Mouse (Mus musculus) intestine, postnatal 0 days (tissue): ENCODE results near the gene Slc24a3. TPM values are rescaled to one million over a fixed set of nuclear protein-coding genes. Genes with fewer than 3 reads are reported as not detected.

ENCODE experiments used
- ATAC-seq: fragments of 200-750 bp; cut with Nextera tagmentation; 2 replicates; pipeline ENCODE4 v1.8.0; 2017; ENCODE audit warnings: mild to moderate bottlenecking, moderate TSS enrichment, moderate library complexity
- H3K27ac ChIP-seq: fragments of 300-500 bp; sonication (generic); 2 replicates; pipeline ENCODE4 v1.5.1; 2014; ENCODE audit warnings: mild to moderate bottlenecking, low read depth, low read length, moderate library complexity
- H3K27me3 ChIP-seq: fragments of 300-500 bp; sonication (generic); replicated peaks from 2 replicates; pipeline ENCODE4 v1.6.1; 2014; ENCODE audit warnings: low read length, mixed read lengths; ENCODE audit not compliant: control insufficient read depth, insufficient read depth
- H3K36me3 ChIP-seq: fragments of 300-500 bp; sonication (generic); 2 replicates; pipeline ENCODE4 v1.6.1; 2014; ENCODE audit warnings: mild to moderate bottlenecking, moderate library complexity; ENCODE audit not compliant: control insufficient read depth, insufficient read depth
- H3K4me1 ChIP-seq: fragments of 300-500 bp; sonication (generic); replicated peaks from 2 replicates; pipeline ENCODE4 v1.6.1; 2014; ENCODE audit warnings: antibody characterized with exemption, low read length, mixed read lengths; ENCODE audit not compliant: control insufficient read depth, insufficient read depth
- H3K4me2 ChIP-seq: fragments of 300-500 bp; sonication (generic); replicated peaks from 2 replicates; pipeline ENCODE4 v1.6.1; 2014; ENCODE audit warnings: low read depth, mild to moderate bottlenecking, moderate library complexity
- H3K4me3 ChIP-seq: fragments of 300-500 bp; sonication (generic); 2 replicates; pipeline ENCODE4 v1.5.1; 2014; ENCODE audit warnings: low read depth, low read length
- H3K9ac ChIP-seq: fragments of 300-500 bp; sonication (generic); 2 replicates; pipeline ENCODE4 v1.6.1; 2014; ENCODE audit warnings: mild to moderate bottlenecking, low read depth, low read length
- H3K9me3 ChIP-seq: fragments of 300-500 bp; sonication (generic); 2 replicates; pipeline ENCODE4 v1.6.1; 2016; ENCODE audit warnings: mixed run types; ENCODE audit not compliant: control insufficient read depth
- CTCF ChIP-seq: sonication (generic); IDR thresholded peaks from 2 replicates; pipeline ENCODE4 v1.5.1; 2016; ENCODE audit warnings: low read depth, mild to moderate bottlenecking, control low read depth, antibody characterized with exemption, moderate library complexity
- WGBS: fragments of 180-500 bp; shearing (Covaris S2); extraction: QIAGEN DNeasy Blood & Tissue Kit; methylation state at CpG from one replicate; pipeline ENCODE4 v1.1.7; 2014; 5-methylcytosine and 5-hydroxymethylcytosine counted together
- polyA plus RNA-seq: library from polyadenylated mRNA; unstranded; fragments of >200 nt; fragmentation: Nextera tagmentation; extraction: Ambion mirVana; gene quantifications from 2 replicates; pipeline ENCODE4 v1.2.1, GENCODE M21; 2015

Gene Slc24a3
- polyA plus RNA-seq, 1 experiment from 2014 or later = 6.5 TPM

DNA sequence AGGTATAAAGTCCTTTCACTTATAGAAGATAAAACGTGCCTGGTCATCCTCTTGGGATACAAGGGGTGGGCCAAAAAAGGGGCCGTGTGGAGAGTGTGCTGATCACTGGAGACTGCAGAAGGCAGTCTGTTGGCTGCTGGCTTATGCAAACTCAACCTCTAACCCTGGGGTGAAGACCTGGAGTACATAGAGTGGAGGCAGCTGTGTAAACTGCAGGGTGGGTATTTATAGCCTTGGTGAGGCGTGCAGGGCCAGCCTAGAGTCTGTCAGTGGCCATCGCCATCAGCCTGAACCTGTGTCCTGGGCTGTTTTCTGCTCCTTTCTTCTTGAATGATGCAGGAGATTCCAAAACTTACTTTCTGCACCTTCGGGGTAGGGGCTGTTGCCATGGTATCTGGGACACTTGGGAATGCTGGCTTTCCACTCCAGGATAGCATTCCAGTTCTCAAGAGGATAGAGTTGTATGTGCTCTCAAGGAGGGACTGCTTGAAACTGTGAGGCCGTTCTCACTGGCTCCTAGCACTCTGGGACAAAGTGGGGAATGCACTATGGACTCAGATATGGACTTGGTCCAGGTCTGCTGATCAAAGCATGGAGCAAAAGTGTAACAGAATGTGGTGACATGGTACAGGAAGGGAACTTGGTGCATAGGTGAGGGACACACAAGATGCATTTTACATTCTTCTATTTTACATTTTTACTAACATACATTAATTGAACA is 65.4 kb downstream of the Slc24a3 start:
- ATAC-seq = peak; percentile 80
- WGBS = 16% methylated on average over 6 of the region's 6 CpGs
- Histone ChIP-seq H3K36me3 (no peaks in the 10 kb centered on the region), H3K9ac (no peak overlapping the region), H3K27ac (no peak overlapping the region), H3K9me3 (no peaks in the 10 kb centered on the region), H3K4me1 (peaks cover 11% of the 10 kb centered on the region; the same call in 1 of the 2 replicates), H3K27me3 (no peaks in the 10 kb centered on the region), H3K4me3 (no peak overlapping the region), H3K4me2 (no peak overlapping the region)
- no peak for TF ChIP-seq CTCF

DNA sequence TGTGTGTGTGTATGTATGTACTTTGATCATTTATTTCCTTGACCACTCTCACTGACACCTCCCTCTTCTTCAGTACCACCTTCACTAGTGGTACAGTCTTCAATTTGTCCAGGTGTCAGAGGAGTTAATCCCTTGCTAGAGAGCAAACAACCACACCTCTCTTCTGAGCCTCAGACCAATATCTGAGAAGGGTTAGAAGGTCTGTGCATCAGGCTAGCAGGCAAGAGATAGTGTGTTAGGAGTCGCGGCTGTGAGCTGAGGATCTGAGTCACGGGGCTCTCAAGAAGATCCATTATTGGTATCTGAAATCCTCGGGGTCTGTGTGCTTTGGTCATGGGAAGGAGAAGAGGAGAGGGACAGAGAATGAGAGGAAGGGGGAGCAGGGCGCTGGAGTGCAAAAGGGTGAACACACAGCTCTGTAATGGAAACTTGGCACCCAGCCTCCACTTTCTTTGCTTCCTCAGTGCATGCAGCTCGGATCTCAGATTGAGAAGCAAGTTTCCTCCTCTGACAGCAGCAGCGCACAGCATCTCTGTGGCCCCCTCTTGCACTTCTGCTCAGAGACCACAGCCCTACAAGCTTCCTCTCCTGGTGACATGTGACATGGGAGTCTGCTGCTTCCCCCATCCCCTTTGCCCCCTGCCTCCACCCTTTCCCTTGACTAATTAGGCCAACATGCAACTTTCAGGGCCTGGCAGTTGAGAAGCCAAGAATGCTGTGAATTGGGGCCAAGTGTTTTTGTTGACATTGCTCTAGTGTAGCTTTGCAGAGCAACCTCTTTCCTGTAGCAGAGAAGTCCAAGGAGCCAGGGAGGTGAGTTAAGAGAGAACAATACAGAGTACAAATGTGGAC is 66.2 kb downstream of the Slc24a3 start:
- ATAC-seq = peak; percentile 36; the same call in 1 of the 2 replicates
- no peaks in the 10 kb centered on the region for H3K9me3 ChIP-seq
- peak overlapping the region; percentile 32; the same call in 1 of the 2 replicates for H3K4me2 ChIP-seq
- no peak for TF ChIP-seq CTCF
- WGBS = 15% methylated on average over 7 of the region's 7 CpGs
- no peak overlapping the region for H3K4me3 ChIP-seq
- H3K27ac ChIP-seq = no peak overlapping the region
- no peaks in the 10 kb centered on the region for H3K36me3 ChIP-seq
- H3K4me1 ChIP-seq = peaks cover 11% of the 10 kb centered on the region; the same call in 1 of the 2 replicates
- no peaks in the 10 kb centered on the region for H3K27me3 ChIP-seq
- no peak overlapping the region for H3K9ac ChIP-seq

DNA sequence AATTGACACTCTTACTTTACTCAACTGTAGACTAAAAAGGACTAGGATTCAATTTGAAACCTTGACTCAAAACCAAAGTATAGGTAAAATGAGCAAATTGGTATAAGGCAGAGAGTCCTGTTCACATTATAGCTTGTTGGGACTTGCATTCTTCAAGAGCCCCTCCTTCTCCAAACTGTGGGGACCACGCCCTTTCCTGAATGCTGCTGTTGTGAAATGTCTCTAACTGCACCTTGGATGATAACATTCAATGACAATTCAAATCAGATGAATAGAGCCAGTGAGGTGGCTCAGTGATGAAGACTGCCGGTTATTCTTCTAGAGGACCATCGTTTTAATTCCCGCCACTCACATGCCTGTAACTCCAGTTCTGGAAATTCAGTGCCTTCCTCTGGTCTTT is 78.8 kb downstream of the Slc24a3 start:
- H3K36me3 ChIP-seq = no peaks in the 10 kb centered on the region
- 78% methylated on average over 4 of the region's 4 CpGs for WGBS
- ATAC-seq = no peak
- H3K4me1 ChIP-seq = no peaks in the 10 kb centered on the region
- H3K4me3 ChIP-seq = no peak overlapping the region
- no peak overlapping the region for H3K4me2 ChIP-seq
- no peak overlapping the region for H3K9ac ChIP-seq
- no peaks in the 10 kb centered on the region for H3K27me3 ChIP-seq
- H3K27ac ChIP-seq = no peak overlapping the region
- H3K9me3 ChIP-seq = no peaks in the 10 kb centered on the region
- no peak for TF ChIP-seq CTCF

DNA sequence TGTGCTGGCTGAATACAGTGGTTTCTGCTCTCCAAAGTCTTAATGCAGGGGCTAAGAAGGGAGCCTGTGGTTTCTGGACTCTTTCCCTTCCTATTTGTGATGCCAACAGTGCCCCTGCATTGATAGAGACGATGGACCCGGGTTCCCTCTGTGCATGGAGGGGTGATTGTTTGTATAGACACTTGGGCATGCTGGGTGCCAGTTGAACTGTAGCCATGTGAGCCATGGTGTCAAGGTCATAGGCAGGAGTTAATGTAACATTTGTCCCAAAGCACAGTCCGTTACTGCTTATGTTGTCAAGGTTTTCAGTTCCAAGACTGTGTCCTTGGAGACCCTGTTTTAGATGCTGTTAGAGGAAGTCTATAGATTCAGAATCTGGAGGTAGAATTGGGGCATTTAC is 80.6 kb downstream of the Slc24a3 start:
- Histone ChIP-seq H3K27me3 (no peaks in the 10 kb centered on the region), H3K9ac (no peak overlapping the region), H3K9me3 (no peaks in the 10 kb centered on the region), H3K27ac (no peak overlapping the region), H3K4me2 (no peak overlapping the region), H3K4me3 (no peak overlapping the region), H3K4me1 (no peaks in the 10 kb centered on the region), H3K36me3 (no peaks in the 10 kb centered on the region)
- WGBS = 88% methylated on average over 3 of the region's 3 CpGs
- no peak for TF ChIP-seq CTCF
- ATAC-seq = no peak

DNA sequence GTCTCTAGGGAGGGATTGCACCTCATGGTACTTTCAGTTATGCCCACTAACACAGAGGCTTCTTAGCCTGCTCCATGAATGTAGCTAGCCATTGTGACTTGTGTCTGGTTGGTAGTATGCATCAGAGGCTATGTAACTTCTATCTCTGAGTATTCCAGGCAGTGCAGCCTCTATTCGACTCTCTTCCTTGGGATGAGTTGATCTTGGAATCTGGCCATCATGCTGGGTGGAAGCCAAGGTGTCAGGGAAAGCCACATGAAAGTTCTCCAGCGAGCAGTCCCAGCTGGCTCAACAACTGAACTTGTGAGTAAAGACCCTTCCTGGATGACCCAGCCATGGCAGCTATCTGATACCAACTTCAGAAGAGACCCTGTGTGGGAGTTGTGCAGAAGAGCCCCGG is 89.8 kb downstream of the Slc24a3 start:
- H3K27ac ChIP-seq = no peak overlapping the region
- no peaks in the 10 kb centered on the region for H3K4me1 ChIP-seq
- TF ChIP-seq CTCF = no peak
- WGBS = 63% methylated on average over 3 of the region's 3 CpGs
- no peaks in the 10 kb centered on the region for H3K27me3 ChIP-seq
- no peaks in the 10 kb centered on the region for H3K36me3 ChIP-seq
- H3K4me2 ChIP-seq = no peak overlapping the region
- no peak for ATAC-seq
- H3K9me3 ChIP-seq = no peaks in the 10 kb centered on the region
- no peak overlapping the region for H3K4me3 ChIP-seq
- no peak overlapping the region for H3K9ac ChIP-seq

DNA sequence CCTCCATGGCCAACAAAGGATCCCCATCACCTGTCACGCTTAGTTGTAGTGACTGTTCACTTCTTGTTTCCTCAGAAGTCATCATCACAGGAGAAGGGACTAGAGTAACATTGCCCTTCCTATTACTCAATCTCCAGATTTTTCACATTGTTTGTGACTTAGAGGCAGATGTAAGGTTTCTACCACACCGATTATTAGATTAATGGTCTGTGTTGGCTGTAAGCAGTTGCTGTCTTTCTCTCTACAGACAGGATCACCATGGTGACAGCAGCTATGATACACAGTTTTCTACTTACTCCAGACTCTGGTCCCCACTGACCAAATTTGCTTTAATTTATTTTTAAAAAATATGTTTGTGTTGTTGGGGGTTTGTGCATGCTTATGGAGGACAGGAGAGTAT is 90.3 kb downstream of the Slc24a3 start:
- no peak for ATAC-seq
- Histone ChIP-seq H3K4me2 (no peak overlapping the region), H3K27ac (no peak overlapping the region), H3K27me3 (no peaks in the 10 kb centered on the region), H3K9ac (no peak overlapping the region), H3K4me1 (no peaks in the 10 kb centered on the region), H3K4me3 (no peak overlapping the region), H3K36me3 (no peaks in the 10 kb centered on the region), H3K9me3 (no peaks in the 10 kb centered on the region)
- no peak for TF ChIP-seq CTCF
- WGBS = 81% methylated on average over 2 of the region's 2 CpGs
